Mouse (Mus musculus) cerebellum, adult (tissue): ENCODE results near the gene Cecr2.
A peak's percentile ranks its signal among the peaks of the same experiment; 100 is the strongest.

Experiments used
- ATAC-seq: cut with Nextera tagmentation; 2 replicates; pipeline ENCODE4 v1.9.2; 2017; ENCODE audit warnings: mild to moderate bottlenecking, moderate library complexity, mixed read lengths; ENCODE audit not compliant: insufficient number of reproducible peaks, low FRiP score, low TSS enrichment

The Cecr2 gene

GRCm38 (mm10) chr6:120761151-120761550 is 95.0 kb downstream of the Cecr2 start:
- no peak for ATAC-seq

GRCm38 (mm10) chr6:120769972-120770371 is 103.8 kb downstream of the Cecr2 start:
- ATAC-seq = no peak

GRCm38 (mm10) chr6:120771366-120771765 is 105.2 kb downstream of the Cecr2 start:
- no peak for ATAC-seq

- ATAC-seq = no peak
These were observed 105.9 kb downstream of the Cecr2 start for GRCm38 (mm10) chr6:120772025-120772424.

- ATAC-seq = peak; percentile 42; the same call in 1 of the 2 replicates
These were observed 107.0 kb downstream of the Cecr2 start, which contains the start of gene Slc25a18 for GRCm38 (mm10) chr6:120773149-120773628. Gene Slc25a18, plus strand, starts transcription at chr6:120773578.

GRCm38 (mm10) chr6:120773763-120774162 is 107.6 kb downstream of the Cecr2 start:
- no peak for ATAC-seq

GRCm38 (mm10) chr6:120776286-120776685 is 110.1 kb downstream of the Cecr2 start:
- no peak for ATAC-seq

- ATAC-seq = no peak
These were observed 111.4 kb downstream of the Cecr2 start for GRCm38 (mm10) chr6:120777533-120777932.

GRCm38 (mm10) chr6:120778226-120778625 is 112.1 kb downstream of the Cecr2 start:
- no peak for ATAC-seq

- no peak for ATAC-seq
These were observed 116.8 kb downstream of the Cecr2 start for GRCm38 (mm10) chr6:120782948-120783347.

GRCm38 (mm10) chr6:120784351-120784750 is 118.2 kb downstream of the Cecr2 start:
- ATAC-seq = no peak

- ATAC-seq = no peak
These were observed 122.0 kb downstream of the Cecr2 start for GRCm38 (mm10) chr6:120788068-120788607.

GRCm38 (mm10) chr6:120788904-120789303 is 122.7 kb downstream of the Cecr2 start:
- ATAC-seq = no peak

GRCm38 (mm10) chr6:120790153-120790552 is 124.0 kb downstream of the Cecr2 start:
- no peak for ATAC-seq

- ATAC-seq = no peak
These were observed 124.5 kb downstream of the Cecr2 start for GRCm38 (mm10) chr6:120790717-120791116.

GRCm38 (mm10) chr6:120792947-120793346 is 126.8 kb downstream of the Cecr2 start:
- no peak for ATAC-seq

- ATAC-seq = no peak
These were observed 129.4 kb downstream of the Cecr2 start for GRCm38 (mm10) chr6:120795422-120796086.

GRCm38 (mm10) chr6:120796111-120796510 is 129.9 kb downstream of the Cecr2 start:
- no peak for ATAC-seq

- ATAC-seq = peak; percentile 50
These were observed 131.8 kb downstream of the Cecr2 start for GRCm38 (mm10) chr6:120798019-120798418.

- ATAC-seq = no peak
These were observed 132.7 kb downstream of the Cecr2 start for GRCm38 (mm10) chr6:120798905-120799304.

- ATAC-seq = no peak
These were observed 133.4 kb downstream of the Cecr2 start for GRCm38 (mm10) chr6:120799581-120800041.
